Mouse (Mus musculus): ENCODE measurements around the gene Kif7.
A peak's percentile ranks its signal among the peaks of the same experiment; 100 is the strongest.

Gene Kif7

DNA sequence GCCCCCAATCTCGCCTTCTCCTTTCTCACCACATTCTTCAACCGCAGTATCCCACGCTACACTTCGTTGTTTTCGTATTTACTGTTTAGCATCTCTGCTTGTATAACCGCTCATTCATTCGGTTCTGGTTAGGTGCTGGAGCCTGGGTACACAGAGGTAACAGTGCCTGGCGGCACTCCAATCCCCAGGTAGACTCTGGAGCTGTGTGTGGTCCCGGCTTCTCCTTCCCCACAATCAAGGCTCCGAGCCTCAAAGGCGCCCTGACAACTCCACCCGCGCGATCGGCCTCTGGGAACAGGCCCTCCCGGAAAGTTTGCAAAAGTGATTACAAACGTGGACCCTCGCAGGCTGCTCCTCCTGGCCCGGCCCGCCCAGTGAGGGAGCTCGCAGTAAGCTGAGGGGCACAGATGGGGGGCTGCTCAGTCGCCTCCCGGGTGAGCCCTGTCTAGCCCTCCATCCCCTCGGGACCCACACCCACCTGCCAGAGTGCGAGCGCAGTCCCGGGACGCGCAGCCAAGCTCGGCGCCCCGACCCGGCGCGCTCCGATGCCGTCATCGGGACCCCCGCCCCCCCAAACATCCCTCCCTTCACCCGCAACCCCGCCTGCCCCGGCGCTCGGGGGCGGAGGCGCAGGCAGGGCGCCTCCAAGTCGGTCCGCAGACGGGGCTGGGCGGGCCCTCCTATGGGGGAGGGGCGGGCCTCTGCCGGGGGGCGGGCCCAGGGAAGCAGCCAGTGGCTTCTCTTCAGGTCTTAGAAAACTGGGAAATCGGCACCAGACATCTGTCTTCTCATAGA, at the start of gene Kif7:
Gene Kif7, minus strand, starts transcription at position 534 of the 795 bp plus-strand sequence.
- peak; percentile 86 for DNase-seq

DNA sequence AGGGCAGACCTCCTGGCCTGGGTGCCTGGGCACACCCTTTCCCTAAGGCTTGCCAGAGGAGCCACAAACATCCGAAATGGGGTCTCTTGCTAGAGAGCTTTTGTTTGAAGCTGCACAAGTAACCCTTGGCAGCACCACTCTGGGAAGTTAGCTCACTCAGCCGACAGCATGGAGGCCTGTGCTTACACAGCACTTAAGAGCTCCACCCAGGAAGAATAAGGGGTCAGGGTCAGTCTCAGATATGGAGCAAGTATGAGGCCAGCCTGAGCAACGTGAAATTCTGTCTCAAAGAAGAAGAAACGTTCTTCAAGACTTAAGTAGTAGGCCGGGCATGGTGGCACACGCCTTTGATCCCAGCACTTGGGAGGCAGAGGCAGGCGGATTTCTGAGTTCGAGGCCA, 46.6 kb upstream of the Kif7 start:
- no peak for DNase-seq

DNA sequence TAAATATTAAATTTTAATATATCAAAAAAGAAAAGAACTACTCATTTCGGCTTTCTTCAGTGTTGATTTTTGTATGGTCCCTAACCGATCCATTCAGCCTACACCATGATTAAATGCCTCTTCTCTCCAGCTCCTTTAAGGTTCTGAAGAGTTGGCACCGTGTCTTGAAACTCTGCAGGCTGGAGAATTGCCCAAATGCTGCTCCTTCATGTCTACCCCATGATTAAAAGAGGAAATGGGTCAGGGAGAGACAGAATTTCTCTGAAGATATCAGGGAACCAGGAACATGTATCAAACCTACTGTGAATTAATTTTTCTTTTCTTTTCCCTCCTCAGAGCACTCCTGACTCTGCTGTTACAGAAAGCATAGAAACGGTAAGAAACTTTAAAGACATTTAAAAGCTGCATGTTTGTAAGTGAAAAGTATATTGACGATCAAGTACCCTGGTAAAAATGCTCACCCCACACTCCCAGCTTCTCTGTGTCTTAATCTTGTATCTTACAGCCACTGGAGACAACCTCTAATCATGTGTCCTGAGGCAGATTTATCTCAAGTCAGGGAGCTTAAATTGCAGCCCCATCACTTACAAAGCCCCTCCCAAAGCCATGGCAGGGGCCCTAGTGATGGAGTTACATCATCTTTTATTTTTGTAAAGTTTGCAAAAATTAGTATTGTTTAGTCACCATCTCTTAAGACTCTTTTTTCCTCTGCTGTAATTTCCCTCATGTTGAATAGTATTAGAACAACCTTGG, 45.8 kb upstream of the Kif7 start:
- DNase-seq, result no peak

DNA sequence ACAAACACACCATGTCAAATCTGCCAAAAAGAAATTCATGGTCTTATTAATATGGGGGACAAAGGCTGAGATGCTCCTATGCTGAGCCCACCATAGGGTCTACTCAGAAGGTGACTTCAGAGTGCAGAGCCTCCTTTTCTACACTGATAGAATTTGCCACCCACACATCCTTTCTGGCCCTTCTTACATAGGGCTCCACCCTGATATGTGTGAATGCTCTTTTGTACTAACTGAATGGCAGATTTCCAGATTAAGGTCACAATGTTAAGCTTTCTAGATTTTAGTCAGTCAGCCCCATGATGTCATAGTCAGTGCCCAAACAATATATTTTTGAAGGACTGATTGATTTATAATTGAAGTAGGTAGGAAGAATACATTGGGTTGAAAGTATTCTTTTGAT, 44.2 kb upstream of the Kif7 start:
- DNase-seq, result no peak

DNA sequence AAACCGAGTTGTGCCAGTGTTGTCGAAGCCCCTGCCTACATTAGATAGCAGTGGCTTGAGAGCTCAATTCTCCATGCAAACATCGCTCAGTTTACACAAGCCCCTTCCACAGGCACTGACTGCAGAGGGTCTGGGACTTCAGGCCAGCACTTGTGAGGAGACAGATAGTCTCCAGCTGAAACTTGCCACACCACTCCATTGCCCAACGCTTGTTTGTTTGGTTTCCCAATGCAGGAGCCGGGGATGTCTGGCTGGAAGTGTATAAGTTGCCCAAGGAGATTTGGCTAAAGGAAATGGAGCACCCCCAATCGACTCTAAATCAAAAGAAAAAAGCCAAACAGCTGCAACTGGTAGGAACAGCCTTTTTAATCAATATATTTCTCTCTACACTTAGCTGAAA, 42.7 kb upstream of the Kif7 start:
- peak; percentile 68 for DNase-seq

DNA sequence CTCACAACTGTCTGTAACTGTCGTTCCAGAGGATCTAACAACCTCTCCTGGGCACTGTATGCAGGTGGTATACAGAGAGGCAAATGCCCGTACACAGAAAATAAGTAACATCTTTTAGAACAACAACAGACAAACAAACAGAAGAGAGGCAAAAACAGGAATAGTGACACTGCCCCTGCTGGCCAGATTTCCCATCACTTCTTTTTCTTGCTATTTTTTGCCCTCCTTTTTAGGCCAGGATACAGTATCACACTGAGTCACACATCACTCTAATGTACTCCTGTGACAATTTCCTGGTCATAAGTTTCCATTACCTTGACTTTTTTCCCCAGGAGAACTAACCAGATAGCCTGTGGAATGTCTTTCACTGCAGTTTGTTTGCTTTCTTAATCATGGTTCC, 40.8 kb upstream of the Kif7 start:
- DNase-seq, result no peak

DNA sequence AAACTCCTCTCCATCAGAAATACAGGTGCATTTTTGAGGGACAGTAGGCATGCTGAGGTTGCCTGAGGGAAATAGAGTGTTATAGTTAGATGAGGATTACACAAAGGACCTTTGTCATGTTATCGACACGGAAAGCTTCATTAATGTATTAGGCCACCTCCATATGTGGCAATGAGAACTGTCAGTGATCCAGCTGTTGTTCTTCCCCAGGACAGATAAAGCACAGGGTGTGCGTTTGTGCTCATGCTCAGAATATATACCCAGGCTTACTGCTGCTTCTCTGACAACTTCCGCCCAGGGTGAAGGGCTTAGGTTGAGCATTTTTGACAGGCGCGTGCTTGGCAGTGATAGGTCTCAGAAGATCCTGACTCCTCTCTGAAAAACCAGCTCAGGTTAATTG, 34.0 kb upstream of the Kif7 start:
- DNase-seq, result no peak

DNA sequence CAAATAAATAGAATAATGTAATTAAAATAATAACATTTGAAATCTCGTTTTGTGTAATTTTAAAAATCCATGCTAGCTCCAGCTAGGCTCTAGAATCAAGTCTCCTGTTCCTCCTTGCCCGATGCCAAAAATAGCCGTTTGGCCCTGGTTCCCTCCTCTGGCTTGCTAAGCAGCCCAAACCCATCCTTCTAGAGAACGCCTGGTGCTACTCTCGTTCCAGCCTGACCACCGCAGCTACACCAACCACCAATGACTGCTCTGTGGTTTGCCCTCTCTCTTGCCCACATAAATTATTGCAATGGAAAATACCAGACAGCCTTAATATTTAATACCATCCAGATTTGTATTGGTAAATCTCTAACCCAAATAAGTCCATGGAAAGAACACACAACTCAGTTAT, 32.1 kb upstream of the Kif7 start:
- no peak for DNase-seq

DNA sequence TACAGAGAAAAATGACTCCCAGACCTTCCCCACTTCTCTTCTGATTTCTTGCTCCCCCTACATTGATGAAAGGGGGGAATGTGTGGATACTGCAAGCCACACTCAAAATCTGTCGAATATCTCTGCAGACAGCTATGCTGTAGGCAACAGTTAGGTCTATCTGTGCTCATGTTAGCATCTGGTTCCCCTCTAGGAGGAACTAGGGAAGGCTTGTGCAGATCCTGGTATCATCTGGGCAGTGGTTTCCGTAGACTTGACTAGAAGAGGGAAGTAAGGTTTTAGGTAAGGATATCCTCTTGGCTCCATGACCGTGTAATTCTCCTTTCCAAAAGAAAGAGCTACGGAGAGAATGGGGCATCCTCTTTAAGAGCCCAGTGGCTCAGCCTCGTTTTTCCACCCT, 29.1 kb upstream of the Kif7 start:
- DNase-seq, result no peak

DNA sequence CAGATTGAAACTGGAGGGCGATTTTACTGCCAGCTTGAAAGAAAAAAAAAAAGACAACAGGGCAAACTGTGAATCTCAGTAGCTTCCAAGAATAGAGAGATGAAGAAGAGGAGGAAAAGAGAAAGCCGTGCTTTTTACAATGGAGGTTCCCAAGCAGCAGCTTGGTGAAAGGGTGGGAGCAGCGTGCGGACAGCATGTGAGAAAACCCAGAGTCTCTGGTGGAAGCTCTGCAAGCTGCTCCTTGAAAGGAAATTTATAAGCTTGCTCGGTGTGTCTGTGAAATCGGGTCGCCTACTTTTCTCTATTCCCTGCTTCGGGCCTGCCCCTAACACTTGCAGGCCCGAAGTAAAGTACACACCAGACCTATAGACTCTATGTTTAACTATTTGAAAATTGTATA, 28.5 kb upstream of the Kif7 start:
- DNase-seq, result no peak

DNA sequence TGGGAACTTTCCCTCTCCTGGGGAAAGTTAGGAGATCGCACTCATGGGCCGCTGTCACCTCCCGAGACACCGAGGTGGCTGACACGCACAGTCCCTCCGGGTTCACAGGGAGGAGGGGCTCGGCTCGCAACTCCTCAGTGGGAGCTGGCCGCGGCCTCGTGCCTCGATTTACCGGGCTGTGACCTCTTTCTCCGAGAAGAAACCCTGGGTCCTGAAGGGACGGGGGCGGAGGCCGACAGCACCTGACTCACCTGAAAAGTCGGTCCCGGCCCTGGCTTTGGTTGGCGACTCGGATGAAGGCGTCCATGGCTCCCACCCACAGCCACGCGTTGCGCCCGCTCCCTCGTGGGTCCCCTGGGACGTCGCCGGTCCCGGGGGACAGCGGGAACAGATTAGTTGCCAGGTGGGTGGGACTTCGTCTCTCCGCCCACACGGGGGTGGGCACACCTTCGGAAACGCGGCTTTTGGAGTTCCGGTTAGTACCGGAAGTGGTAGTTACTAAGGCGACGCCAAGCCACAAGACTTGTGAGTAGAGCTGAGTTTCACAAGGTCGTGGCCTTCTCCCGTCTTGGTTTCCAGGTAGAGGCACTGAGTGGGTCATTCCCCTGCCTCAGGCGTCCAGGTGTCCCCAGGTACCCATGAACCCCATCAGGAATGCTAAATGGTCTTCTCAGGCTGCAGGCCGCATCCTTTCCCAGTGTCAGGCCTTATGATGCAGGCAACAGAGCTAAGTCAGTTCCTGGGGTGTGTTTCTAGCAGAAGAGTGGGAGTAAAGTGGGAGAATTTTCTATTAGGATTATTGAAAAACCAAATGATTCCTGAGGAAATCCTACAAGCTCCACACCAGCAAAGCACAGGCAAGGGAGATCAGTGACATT, 27.4 kb upstream of the Kif7 start, which contains the start of the genes Pex11a and Wdr93:
Gene Pex11a, minus strand, starts transcription at position 473 of the 878 bp plus-strand sequence.
Gene Wdr93, plus strand, starts transcription at position 505 of the 878 bp plus-strand sequence.
- DNase-seq, result peak; percentile 92

DNA sequence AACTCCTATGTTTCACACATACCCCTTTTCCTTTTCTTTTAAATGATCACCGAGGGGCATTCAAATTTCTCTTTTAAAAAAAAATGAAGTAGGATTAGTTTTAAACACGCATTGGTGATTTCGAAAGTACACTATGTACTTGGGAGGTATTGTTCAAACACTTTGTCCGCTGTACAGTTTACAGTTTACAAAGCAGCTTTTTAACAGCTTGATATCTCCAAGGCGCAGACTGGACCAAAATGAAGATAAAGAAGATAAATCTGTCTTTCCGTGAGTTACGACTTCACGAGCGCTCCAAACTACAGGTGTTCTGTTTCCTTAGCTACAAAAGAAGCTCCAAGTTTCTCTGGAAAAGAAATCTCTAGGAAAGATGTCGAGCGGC, 26.7 kb upstream of the Kif7 start:
- peak; percentile 12 for DNase-seq

DNA sequence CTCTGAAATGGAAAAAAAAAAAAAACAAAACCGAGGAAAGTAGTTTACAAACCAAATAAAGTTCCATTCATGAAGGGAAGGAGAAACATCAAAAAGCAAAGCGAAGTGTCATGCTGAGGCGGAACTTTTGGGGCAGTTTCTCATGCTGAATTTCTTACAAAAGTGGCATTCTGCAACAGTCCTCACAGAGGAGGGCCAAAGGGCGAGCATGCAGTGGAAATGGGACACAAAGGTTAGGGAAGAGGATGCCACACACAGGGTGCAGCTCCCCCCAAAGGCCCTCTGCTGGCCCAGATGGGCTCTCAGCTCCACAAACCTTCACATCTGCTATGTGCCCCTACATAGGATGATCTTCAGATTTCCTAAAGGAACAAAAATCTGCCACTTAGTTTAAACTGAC, 24.8 kb upstream of the Kif7 start:
- no peak for DNase-seq

DNA sequence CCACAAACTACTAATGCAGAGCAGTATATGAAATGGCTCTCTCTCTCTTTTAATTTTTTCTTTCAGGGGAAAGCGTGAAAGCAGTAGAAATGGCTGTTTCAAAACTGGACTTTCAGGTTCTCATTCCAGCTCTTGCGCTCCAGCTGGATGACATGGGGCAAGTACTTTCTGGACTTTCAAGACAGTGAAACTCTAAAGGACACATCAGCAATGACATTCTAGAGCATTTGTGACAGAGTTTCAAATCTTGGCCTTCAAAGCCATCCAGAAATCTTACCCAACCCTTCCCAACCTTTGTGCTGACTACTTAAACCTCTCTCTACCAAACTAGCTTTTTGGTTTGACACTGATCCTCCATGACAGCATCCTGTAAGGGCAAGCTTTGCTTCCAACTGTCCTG, 23.4 kb upstream of the Kif7 start:
- DNase-seq, result no peak

DNA sequence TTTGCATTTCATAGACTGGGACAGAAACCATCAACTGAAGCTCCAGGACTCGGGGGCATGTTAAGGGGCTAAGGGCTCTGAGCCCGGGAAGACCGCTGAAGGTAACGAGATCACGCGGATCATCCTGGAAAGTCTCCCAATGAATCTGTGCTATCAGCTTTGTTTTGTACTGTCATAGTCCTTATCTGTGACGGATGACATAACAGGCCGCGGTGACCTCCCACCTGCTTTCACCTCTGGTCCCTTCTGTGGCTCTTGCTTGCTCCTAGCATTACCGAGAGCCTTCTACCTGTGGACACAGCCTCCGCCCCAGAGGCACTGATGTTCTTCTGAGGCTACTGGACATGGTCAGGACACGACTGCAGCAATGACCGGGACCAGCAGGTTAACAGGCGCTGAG, 21.0 kb upstream of the Kif7 start:
- DNase-seq, result no peak

DNA sequence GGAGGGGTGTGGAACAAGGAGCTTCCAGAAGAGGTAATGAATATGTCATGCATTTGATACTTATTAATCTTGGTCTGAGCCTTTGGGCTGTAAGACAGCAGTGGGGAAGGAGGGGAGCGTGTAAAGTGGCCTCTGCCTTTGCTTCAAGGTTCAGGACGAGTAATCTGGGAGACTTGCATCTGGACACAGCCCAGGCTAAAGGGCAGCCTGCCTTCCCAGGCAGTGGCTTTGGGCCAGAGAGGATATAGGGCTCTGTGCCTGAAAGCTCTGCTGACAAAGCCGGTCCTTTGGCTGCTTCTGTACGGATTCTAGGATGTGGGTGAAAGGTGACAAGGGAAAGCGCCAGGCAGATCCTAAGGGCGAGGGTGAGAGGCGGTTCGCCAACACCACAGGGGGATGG, 19.0 kb upstream of the Kif7 start:
- peak; percentile 19 for DNase-seq

DNA sequence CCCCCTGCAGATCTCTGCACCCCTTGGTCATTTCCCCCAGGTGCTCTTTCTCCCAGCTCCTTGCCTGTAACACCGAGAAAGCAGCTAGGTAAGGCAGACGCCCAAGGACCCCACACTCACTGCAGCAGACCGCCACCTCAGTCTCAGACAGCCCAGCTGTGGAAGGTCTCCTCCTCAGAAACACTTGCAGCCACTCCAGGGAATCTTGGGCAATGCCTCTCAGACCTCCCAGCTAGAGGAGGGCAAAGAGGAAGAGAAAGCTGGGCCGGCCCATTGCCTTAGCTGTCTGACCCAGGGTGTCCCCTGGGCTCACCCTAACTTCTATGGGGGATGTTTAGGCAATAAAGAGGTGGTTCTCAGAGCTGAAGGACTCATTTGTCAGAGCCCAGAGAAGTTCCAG, 17.1 kb upstream of the Kif7 start, which contains the start of gene Plin1:
Gene Plin1, minus strand, starts transcription at position 282 of the 400 bp plus-strand sequence.
- DNase-seq, result peak; percentile 59

DNA sequence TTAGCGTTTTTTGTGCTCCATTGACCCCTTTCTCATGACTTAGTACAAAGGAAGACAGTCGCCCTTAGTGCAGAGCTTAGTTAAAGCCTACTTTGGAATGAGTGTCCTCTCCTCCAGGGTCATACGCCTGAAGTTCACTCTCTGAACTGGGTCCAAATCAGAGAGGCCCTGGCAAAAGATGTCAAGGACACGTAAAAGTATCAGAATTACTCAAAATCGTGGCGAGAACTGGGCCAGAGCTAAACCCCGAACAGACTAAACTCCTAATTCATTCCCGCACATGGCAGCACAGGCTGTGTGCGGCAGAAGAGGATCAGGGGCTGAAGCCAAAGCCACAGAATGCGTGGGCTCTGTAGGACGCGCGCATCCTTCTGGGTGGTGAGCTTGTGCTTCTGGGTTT, 15.9 kb upstream of the Kif7 start:
- no peak for DNase-seq

DNA sequence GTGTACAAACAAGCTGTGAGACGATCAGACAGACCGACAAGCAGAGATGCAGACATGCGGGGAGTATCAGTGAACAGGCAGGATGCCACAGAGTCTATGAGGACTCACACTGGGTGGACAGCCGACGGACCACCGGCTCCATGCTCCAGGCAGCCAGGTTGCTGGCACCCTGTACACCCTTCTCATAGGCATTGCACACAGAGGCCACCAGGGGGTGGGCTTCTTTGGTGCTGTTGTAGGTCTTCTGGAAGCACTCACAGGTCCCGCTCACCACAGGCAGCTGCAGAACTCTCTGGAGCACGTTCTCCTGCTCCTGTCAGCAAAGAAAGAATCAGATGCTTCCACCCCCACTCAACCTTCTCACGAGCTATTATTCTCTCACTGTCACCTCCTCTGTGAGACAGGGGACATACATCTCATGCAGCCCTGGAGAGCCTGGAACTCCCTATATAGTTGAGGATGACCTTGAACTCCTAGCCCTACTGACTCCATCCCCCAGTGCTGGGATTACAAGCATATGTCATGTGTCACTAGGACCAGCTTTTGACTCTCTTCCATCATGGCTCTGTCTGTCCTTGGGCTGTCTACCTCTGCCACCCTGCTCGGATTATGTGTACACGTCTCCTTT, 14.3 kb upstream of the Kif7 start:
- DNase-seq, result no peak

DNA sequence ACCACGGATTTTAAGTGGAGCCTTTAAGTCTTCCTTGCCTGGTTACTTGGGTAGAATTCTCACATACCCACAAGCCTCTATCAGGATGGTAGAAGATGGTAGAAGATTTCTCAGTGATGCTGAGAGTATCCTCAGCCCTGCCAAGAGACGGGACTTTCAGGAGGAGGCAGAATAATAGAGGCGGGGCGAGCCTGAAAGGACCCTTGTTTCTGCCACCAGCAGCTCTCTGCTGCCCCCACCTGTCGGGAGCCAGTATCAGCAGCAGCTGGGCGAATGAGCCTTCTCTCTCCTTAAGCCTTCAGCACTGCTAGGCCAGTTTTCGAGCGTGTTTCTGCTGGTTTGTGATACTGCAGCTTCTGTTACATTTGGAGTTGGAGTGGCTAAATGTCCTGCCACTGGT, 13.6 kb upstream of the Kif7 start:
- peak; percentile 68 for DNase-seq

DNA sequence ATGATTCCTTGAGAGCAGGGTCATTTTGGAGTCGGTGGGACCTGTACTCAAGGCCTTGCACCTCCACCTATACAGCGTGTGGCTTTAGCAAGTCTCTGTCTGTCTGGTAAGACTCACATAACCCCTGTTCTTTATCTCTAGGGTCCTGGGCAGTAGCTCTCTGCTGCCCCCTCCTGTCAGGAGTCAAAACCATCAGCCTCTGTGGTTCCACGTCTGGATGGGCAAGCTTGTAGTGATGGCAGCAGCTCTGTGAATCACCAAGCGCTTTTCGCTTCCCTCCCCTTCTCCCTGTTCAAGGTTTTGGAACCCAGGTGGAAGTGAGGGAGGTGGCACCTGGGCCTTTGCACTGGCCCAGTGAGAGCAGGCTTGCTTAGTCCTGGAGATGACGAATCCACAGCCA, 12.7 kb upstream of the Kif7 start:
- DNase-seq, result peak; percentile 69

DNA sequence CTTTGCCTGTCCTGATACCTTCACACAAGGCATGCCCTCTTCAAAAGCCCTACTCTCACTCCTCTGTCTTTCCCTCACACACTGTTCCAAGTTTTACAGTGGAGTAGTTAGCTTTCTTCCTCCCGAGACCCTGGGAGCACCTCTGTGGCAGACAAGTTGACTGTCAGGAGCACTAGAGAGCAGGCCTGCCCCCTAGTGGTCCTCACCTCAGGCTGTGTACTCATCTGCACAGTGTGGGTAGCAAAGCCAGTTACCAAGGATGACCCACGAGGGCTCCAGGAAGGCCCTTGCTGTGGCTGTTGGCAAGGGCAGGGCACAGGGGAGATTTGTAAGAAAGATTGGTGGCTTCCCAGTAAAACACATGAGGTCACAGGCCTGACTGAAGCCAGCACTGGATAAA, 11.6 kb upstream of the Kif7 start:
- DNase-seq, result peak; percentile 83
